Mouse (Mus musculus) liver, adult 2 months (tissue): ENCODE results near the gene Tmem198.

Source experiments
- CTCF ChIP-seq: fragments of 200-500 bp; IDR thresholded peaks from 2 replicates; pipeline ENCODE4 v1.5.1; 2011; ENCODE audit warnings: low read depth, low read length, control low read depth
- POLR2A ChIP-seq: fragments of 200-500 bp; IDR thresholded peaks from 2 replicates; pipeline ENCODE4 v1.6.1; 2011; ENCODE audit warnings: low read length, control low read depth; ENCODE audit not compliant: insufficient read depth; ENCODE audit errors: extremely low read depth

DNA sequence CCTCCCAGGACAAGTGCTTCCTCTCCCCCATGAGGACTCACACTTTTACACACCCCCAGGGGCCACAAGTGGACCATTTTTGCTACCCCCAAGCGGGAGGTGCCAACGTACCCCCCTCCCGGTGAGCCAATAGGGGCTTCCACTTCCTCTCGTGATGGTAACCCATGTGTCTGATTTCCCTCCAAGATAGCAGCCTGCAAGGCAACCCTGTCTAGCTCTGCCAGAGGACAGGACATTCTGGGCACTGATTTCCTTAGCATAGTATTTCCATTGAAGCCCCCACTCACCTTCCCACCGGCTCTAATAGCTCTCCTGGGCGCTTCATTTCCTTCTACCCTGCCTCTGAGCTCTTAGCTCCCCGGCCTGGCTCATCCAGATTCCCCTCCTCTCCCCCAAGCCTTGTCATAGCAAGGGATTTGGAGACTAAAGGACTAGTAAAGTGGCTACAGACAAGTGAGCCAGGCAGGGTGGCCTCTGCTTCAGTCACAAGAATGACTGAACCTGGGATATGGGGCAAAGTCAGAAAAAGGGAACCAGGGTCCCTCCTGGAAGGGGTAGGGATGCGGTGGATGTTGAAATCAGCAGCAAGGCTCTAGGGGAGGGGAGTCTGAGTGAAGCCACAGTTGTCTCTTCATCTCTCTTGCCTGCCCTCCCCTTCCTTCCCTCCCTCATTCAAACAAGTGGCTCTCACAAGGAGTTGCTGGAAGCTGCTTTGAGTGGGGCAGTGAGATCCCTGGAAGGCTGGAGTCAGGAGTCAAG lies 29.8 kb upstream of the Tmem198 start:
- TF ChIP-seq CTCF = no peak
- TF ChIP-seq POLR2A = no peak
